Mouse (Mus musculus) spleen, adult 2 months (tissue): ENCODE data around the gene Prkn.

Experiments
- CTCF ChIP-seq: fragments of 200-500 bp; IDR thresholded peaks from 2 replicates; pipeline ENCODE4 v1.5.1; 2011; ENCODE audit warnings: mild to moderate bottlenecking, inconsistent platforms; ENCODE audit not compliant: insufficient read depth, insufficient read length, insufficient replicate concordance; ENCODE audit errors: extremely low read depth
- POLR2A ChIP-seq: fragments of 200-500 bp; IDR thresholded peaks from 2 replicates; pipeline ENCODE4 v1.6.1; 2011; ENCODE audit warnings: low read depth, low read length, inconsistent platforms

GRCm38 (mm10) chr17:11058986-11059385, 218.8 kb downstream of the Prkn start:
- TF ChIP-seq CTCF (no peak), POLR2A (no peak)
